Mouse (Mus musculus): ENCODE results near the gene Slc44a4. TPM values are rescaled to one million over a fixed set of nuclear protein-coding genes. Genes with fewer than 3 reads are reported as not detected.
"Not testable (repeated sequence)": the region's sequence is repeated elsewhere in the genome, so short reads cannot be mapped to it uniquely, and the experiment has no call there.

Slc44a4 gene
- polyA plus RNA-seq, 1 experiment from 2014 or later: 0.15 TPM

DNA sequence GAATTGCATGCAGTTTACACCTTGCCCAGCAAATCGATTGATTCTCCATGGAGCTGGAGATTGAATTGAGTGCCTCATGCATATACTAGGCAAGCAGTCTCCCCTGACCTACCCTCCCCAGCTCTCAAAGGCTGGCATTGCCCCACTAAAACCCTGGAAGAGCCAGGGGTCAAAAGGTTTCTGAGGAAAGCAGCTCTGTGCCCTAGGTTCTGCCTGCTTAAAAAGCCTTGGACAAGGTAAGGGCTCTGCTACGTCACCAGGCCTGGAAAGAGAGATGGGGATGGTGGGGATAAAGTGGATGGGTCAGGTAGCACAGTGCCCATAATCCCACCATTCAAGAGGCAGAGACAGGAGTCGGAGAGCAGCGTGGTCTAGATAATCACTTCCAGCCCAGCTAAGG lies 40.6 kb downstream of the Slc44a4 start:
- WGBS: 77% methylated on average over 4 of the region's 4 CpGs
- no peak overlapping the region for H3K27ac ChIP-seq (replicated peaks)
- no peaks in the 10 kb centered on the region for H3K9me3 ChIP-seq
- H3K4me1 ChIP-seq: peaks cover 19% of the 10 kb centered on the region
- peaks cover 17% of the 10 kb centered on the region for H3K36me3 ChIP-seq
- no peak overlapping the region for H3K4me3 ChIP-seq
- no peak for ATAC-seq (ENCODE audit: extremely low read depth, insufficient number of reproducible peaks, low FRiP score, low TSS enrichment)
- H3K9ac ChIP-seq: no peak overlapping the region
- H3K4me2 ChIP-seq: no peak overlapping the region
- peaks cover 21% of the 10 kb centered on the region for H3K27me3 ChIP-seq (replicated peaks)

DNA sequence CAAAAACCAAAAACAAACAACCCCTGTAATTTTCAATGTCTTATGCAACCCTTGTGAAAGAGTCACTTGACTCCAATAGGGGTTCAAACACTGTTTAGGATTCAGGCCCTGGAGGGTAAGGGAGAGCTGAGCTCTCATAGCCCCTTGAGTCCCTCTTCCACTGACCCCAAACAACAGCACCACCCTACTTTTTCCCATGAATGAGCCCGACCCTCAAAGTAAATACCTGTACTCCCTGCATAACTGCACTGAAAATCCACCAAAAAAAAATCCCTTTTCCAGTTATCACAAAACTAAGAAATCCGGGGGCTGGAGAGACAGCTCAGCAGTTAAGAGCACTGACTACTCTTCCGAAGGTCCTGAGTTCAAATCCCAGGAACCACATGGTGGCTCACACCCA lies 41.6 kb downstream of the Slc44a4 start:
- ATAC-seq (ENCODE audit: extremely low read depth, insufficient number of reproducible peaks, low FRiP score, low TSS enrichment): no peak
- peaks cover 6% of the 10 kb centered on the region for H3K36me3 ChIP-seq
- H3K27ac ChIP-seq (replicated peaks): no peak overlapping the region
- H3K4me3 ChIP-seq: no peak overlapping the region
- peaks cover 21% of the 10 kb centered on the region for H3K27me3 ChIP-seq (replicated peaks)
- no peaks in the 10 kb centered on the region for H3K9me3 ChIP-seq
- H3K9ac ChIP-seq: no peak overlapping the region
- WGBS: 68% methylated on average over 3 of the region's 3 CpGs
- no peak overlapping the region for H3K4me2 ChIP-seq
- peaks cover 14% of the 10 kb centered on the region for H3K4me1 ChIP-seq

DNA sequence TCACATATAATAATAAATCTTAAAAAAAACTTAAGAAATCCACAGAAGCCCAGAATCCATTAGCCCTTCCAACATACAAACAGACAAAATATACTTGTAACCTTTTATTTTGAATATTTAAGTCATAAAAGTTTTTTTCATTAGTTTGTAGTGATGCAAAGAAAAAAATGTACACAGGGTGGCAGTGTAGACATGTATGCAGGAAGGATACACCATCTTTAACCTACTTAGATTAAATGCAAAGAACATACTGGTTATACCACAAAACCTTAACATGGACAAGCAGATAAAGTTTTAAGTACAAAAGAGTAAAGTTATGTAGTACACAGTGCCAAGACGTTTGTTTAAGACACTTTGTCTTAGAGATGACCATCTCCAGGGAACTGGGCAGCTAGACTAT lies 42.1 kb downstream of the Slc44a4 start:
- H3K9ac ChIP-seq: no peak overlapping the region
- 34% methylated on average over 1 of the region's 1 CpGs for WGBS
- H3K4me3 ChIP-seq: no peak overlapping the region
- peaks cover 2% of the 10 kb centered on the region for H3K36me3 ChIP-seq
- ATAC-seq (ENCODE audit: extremely low read depth, insufficient number of reproducible peaks, low FRiP score, low TSS enrichment): no peak
- peaks cover 23% of the 10 kb centered on the region for H3K27me3 ChIP-seq (replicated peaks)
- H3K4me1 ChIP-seq: peaks cover 10% of the 10 kb centered on the region
- no peak overlapping the region for H3K4me2 ChIP-seq
- H3K27ac ChIP-seq (replicated peaks): no peak overlapping the region
- no peaks in the 10 kb centered on the region for H3K9me3 ChIP-seq

DNA sequence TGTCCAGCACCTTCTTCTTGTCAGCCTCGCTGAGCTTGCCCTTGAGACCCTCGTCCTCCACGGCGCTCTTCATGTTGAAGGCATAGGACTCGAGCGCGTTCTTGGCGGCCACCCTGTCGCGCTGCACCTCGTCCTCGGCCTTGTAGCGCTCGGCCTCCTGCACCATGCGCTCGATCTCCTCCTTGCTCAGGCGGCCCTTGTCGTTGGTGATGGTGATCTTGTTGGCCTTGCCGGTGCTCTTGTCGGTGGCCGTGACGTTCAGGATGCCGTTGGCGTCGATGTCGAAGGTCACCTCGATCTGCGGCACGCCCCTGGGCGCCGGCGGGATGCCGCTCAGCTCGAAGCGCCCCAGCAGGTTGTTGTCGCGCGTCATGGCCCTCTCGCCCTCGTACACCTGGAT lies 43.0 kb downstream of the Slc44a4 start:
- not testable (repeated sequence) for H3K4me3 ChIP-seq; ATAC-seq (ENCODE audit: extremely low read depth, insufficient number of reproducible peaks, low FRiP score, low TSS enrichment); H3K36me3 ChIP-seq; H3K4me1 ChIP-seq; H3K27ac ChIP-seq (replicated peaks); H3K9ac ChIP-seq; H3K9me3 ChIP-seq
- peaks cover 30% of the 10 kb centered on the region for H3K27me3 ChIP-seq (replicated peaks)
- WGBS: 11% methylated on average over 30 of the region's 40 CpGs
- H3K4me2 ChIP-seq: peak overlapping the region; percentile 18; the same call in 1 of the 2 replicates

DNA sequence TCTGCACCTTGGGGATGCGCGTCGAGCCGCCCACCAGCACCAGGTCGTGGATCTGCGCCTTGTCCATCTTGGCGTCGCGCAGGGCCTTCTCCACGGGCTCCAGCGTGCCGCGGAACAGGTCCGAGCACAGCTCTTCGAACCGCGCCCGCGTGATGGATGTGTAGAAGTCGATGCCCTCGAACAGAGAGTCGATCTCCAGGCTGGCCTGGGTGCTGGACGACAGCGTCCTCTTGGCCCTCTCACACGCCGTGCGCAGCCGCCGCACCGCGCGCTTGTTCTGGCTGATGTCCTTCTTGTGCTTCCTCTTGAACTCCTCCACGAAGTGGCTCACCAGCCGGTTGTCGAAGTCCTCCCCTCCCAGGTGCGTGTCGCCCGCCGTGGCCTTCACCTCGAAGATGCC lies 43.7 kb downstream of the Slc44a4 start:
- not testable (repeated sequence) for H3K27ac ChIP-seq (replicated peaks); ATAC-seq (ENCODE audit: extremely low read depth, insufficient number of reproducible peaks, low FRiP score, low TSS enrichment); H3K4me3 ChIP-seq; H3K4me1 ChIP-seq; H3K4me2 ChIP-seq; H3K9me3 ChIP-seq; H3K9ac ChIP-seq; H3K36me3 ChIP-seq
- WGBS: 19% methylated on average over 25 of the region's 40 CpGs
- peaks cover 34% of the 10 kb centered on the region for H3K27me3 ChIP-seq (replicated peaks)

DNA sequence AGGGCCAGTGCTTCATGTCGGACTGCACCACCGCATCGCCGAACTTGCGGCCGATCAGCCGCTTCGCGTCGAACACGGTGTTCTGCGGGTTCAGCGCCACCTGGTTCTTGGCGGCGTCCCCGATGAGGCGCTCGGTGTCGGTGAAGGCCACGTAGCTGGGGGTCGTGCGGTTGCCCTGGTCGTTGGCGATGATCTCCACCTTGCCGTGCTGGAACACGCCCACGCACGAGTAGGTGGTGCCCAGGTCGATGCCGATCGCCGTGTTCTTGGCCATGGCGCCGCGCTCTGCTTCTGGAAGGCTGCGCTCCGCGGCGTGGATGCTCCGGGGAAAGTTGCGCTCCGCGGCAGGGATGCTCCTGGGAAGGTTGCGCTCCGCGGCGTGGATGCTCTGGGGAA lies 44.5 kb downstream of the Slc44a4 start:
- WGBS: 2% methylated on average over 18 of the region's 47 CpGs
- H3K27ac ChIP-seq (replicated peaks); H3K9me3 ChIP-seq; H3K36me3 ChIP-seq; H3K4me1 ChIP-seq; H3K9ac ChIP-seq: not testable (repeated sequence)
- peak; percentile 9; the same call in 1 of the 2 replicates for ATAC-seq (ENCODE audit: extremely low read depth, insufficient number of reproducible peaks, low FRiP score, low TSS enrichment)
- Histone ChIP-seq H3K4me2 (peak overlapping the region; percentile 85), H3K27me3 (replicated peaks) (peaks cover 40% of the 10 kb centered on the region), H3K4me3 (peak overlapping the region; percentile 64)

DNA sequence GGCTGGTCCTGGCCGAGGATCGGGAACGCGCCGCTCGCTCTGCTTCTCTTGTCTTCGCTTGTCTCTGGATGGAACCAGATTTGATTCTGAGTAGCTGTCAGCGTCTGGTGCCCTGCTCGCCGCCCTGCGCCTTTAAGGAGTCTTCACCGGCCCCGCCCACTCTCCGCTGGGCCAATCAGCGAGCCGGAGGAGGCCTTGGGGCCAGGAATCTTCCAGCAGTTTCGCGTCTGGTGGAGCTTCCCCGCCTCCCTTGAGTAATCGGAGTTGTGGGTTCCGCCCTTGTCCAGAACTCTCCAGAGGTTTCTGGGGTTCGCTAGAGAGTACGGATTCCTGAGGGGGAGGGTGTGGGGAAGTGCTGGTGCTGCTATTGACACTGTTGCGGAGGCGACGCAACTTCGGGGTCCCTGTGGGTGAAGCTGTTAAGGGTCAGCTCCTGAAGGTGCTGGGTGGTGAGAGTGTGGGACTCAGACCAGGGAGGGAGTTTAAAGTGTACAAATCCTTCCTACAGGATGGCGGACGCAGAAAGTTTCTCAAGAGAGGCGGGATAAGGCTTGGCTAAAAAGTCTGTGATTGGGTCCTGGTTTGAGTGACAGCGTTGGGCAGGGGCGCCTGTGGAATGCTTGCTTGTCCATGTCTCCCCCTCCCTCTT lies 45.0 kb downstream of the Slc44a4 start, which contains the start of gene Hspa1b:
Gene Hspa1b (minus strand): TSS at position 109 of the 649 bp plus-strand sequence.
- Histone ChIP-seq H3K27ac (replicated peaks) (peak within 1 kb of the TSS; percentile 97), H3K4me2 (peak within 1 kb of the TSS; percentile 85), H3K9ac (peak within 1 kb of the TSS; percentile 84), H3K27me3 (replicated peaks) (peaks cover 40% of the 10 kb centered on the region), H3K4me3 (peak within 1 kb of the TSS; percentile 64)
- H3K9me3 ChIP-seq, H3K4me1 ChIP-seq, H3K36me3 ChIP-seq: not testable (repeated sequence)
- ATAC-seq (ENCODE audit: extremely low read depth, insufficient number of reproducible peaks, low FRiP score, low TSS enrichment): peak; percentile 88
- WGBS: under 1% methylated on average over 32 of the region's 32 CpGs

DNA sequence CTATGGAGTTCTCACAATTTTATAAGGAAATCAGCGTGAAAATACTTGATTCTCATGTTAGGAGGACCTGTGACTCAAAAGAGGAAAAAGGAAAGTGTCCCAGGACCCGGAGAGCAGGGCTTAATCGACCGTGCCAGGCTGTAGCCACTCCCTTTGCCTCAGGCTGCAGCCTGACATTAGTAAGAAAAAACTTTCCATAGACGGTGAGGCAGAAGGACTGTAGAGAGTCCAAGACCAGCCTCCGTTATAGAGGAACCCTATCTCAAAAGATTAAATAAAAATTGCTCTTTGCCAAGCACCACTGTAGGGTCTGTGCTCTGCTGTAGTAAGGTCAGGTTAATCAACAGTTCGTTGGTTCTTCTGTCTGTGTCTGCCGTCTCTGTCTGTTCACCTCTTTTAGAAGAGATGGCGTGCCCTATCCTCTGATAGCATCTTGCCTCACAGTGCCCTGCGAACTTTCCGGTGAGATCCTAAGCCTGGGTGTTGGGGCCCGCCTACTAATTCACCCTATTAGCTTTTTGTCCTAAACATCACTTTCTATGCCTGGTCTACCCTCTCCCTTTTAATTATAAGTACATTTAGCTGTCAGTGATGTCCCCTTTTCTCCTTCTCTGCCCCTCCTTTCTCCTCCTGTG lies 45.7 kb downstream of the Slc44a4 start:
- peaks cover 12% of the 10 kb centered on the region for H3K4me1 ChIP-seq
- H3K4me2 ChIP-seq: peak overlapping the region; percentile 85
- H3K27me3 ChIP-seq (replicated peaks): peaks cover 37% of the 10 kb centered on the region
- H3K9ac ChIP-seq: peak overlapping the region; percentile 84
- H3K36me3 ChIP-seq: no peaks in the 10 kb centered on the region
- no peaks in the 10 kb centered on the region for H3K9me3 ChIP-seq
- peak overlapping the region; percentile 64 for H3K4me3 ChIP-seq
- no peak for ATAC-seq (ENCODE audit: extremely low read depth, insufficient number of reproducible peaks, low FRiP score, low TSS enrichment)
- H3K27ac ChIP-seq (replicated peaks): peak overlapping the region; percentile 97
- WGBS: 11% methylated on average over 12 of the region's 12 CpGs

DNA sequence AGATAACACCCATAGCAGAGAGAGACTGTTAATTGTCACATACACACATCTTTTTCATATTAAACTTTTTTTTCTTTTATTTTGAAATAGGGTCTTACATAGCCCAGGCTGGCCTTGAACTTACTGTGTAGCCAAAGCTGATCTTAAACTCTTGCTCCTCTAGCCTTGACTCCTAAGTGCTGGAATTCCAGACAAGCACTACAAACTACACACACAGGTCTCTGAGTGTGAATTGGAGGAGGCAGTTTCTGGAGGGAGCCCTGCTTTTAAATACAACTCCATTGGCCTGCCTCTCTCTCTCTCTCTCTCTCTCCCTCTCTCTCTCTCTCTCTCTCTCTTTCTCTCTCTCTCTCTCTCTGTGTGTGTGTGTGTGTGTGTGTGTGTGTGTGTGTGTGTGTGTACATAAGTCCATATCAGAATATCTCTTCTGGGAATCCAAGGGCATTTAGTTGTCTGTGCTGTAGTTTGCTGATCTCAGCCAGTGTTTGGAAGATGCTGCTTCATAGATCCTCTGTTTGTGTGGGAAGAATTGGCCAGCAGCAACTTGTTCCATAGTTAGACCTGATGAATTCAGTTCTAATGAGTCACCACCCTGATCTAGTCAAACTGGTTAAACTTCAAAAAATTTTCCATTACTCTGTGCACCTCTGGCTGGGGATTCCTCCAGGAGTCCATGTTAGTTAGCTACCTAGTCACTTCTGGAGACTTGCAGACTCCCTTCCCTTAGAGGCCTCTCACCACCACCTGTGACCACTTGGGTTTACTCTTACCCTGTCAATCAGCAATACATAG lies 46.6 kb downstream of the Slc44a4 start:
- H3K36me3 ChIP-seq: no peaks in the 10 kb centered on the region
- H3K4me3 ChIP-seq: no peak overlapping the region
- ATAC-seq (ENCODE audit: extremely low read depth, insufficient number of reproducible peaks, low FRiP score, low TSS enrichment): no peak
- no peak overlapping the region for H3K9ac ChIP-seq
- no peak overlapping the region for H3K27ac ChIP-seq (replicated peaks)
- peaks cover 35% of the 10 kb centered on the region for H3K27me3 ChIP-seq (replicated peaks)
- no peaks in the 10 kb centered on the region for H3K9me3 ChIP-seq
- peaks cover 16% of the 10 kb centered on the region for H3K4me1 ChIP-seq
- no peak overlapping the region for H3K4me2 ChIP-seq

DNA sequence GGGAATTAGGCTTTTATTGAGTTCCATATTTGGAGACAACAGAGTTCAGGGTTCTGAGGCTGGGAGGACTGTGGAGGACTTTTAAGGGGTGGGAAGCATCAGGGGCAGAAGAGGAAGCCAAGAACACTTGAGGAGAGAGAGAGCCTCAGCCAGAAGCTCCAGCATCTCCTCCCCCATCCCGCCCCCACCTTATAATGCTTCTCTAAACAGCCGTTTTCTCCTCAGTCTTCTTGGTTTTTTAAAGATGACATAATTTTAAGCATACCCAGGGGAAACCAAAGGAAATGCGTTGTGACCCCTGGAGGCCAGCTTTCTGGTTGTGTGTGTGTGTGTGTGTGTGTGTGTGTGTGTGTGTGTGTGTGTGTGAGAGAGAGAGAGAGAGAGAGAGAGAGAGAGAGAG lies 47.9 kb downstream of the Slc44a4 start:
- Histone ChIP-seq H3K36me3 (no peaks in the 10 kb centered on the region), H3K4me2 (no peak overlapping the region), H3K27me3 (replicated peaks) (peaks cover 28% of the 10 kb centered on the region), H3K9ac (peak overlapping the region; percentile 14; the same call in 1 of the 2 replicates), H3K4me3 (no peak overlapping the region), H3K27ac (replicated peaks) (no peak overlapping the region), H3K9me3 (no peaks in the 10 kb centered on the region), H3K4me1 (peaks cover 17% of the 10 kb centered on the region)
- no peak for ATAC-seq (ENCODE audit: extremely low read depth, insufficient number of reproducible peaks, low FRiP score, low TSS enrichment)
- 37% methylated on average over 3 of the region's 3 CpGs for WGBS

DNA sequence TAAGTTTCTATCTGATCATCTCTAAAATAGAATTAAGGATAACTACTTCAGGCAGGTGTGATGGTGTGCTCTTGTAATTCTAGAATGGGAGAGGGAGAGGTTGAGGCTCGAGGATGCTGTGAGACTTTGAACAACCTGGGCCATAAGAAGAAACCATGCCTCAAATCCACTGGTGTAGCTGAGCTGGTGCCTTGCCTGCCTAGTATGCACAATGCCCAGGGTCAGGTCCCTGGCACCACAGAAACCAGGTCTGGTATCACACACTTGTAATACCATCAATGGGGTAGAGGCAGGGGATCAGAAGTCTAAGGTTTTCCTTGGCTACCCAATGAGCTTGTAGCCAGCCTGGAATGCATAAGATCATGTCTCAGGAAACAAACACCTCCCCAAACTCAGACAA lies 48.6 kb downstream of the Slc44a4 start:
- H3K27me3 ChIP-seq (replicated peaks): peaks cover 32% of the 10 kb centered on the region
- H3K27ac ChIP-seq (replicated peaks): no peak overlapping the region
- WGBS: 60% methylated on average over 1 of the region's 1 CpGs
- no peak overlapping the region for H3K4me3 ChIP-seq
- H3K4me1 ChIP-seq: peaks cover 19% of the 10 kb centered on the region
- no peaks in the 10 kb centered on the region for H3K36me3 ChIP-seq
- no peak overlapping the region for H3K9ac ChIP-seq
- ATAC-seq (ENCODE audit: extremely low read depth, insufficient number of reproducible peaks, low FRiP score, low TSS enrichment): no peak
- no peaks in the 10 kb centered on the region for H3K9me3 ChIP-seq
- no peak overlapping the region for H3K4me2 ChIP-seq

Data from heart, embryonic 13.5 days (tissue).